Mouse (Mus musculus) right cerebral cortex, postnatal 10 days (tissue): Measurements from ENCODE around the gene Phf3.

Experiments
- DNase-seq, 2 experiments: peaks; one replicate each; pipeline ENCODE4 v3.0.0; 2021; ENCODE audit warnings: low spot score in 2 of 2

Gene Phf3

GRCm38 (mm10) chr1:30832778-30833177, 40.9 kb downstream of the Phf3 start:
- no peak for DNase-seq

- DNase-seq, result no peak
Observed at GRCm38 (mm10) chr1:30819414-30819813, 54.3 kb downstream of the Phf3 start.

- no peak for DNase-seq
Observed at GRCm38 (mm10) chr1:30815609-30816008, 58.1 kb downstream of the Phf3 start.

GRCm38 (mm10) chr1:30814987-30815386, 58.7 kb downstream of the Phf3 start:
- no peak for DNase-seq

GRCm38 (mm10) chr1:30808101-30808699, 65.5 kb downstream of the Phf3 start:
- no peak for DNase-seq

GRCm38 (mm10) chr1:30805688-30806285, 67.9 kb downstream of the Phf3 start:
- DNase-seq, result no peak

- DNase-seq, result no peak
Observed at GRCm38 (mm10) chr1:30804919-30805318, 68.8 kb downstream of the Phf3 start.

GRCm38 (mm10) chr1:30801911-30802310, 71.8 kb downstream of the Phf3 start:
- DNase-seq, result no peak

GRCm38 (mm10) chr1:30799277-30799834, 74.4 kb downstream of the Phf3 start:
- DNase-seq, result no peak

GRCm38 (mm10) chr1:30794606-30795005, 79.1 kb downstream of the Phf3 start:
- DNase-seq, result no peak

GRCm38 (mm10) chr1:30793357-30793883, 80.3 kb downstream of the Phf3 start:
- no peak for DNase-seq

- DNase-seq, result no peak
Observed at GRCm38 (mm10) chr1:30792935-30793334, 80.8 kb downstream of the Phf3 start.

- DNase-seq, result no peak
Observed at GRCm38 (mm10) chr1:30790220-30790619, 83.5 kb downstream of the Phf3 start.

- DNase-seq, result peak in 1 of 2 experiments; percentile 11
Observed at GRCm38 (mm10) chr1:30789689-30790088, 84.0 kb downstream of the Phf3 start.

- DNase-seq, result peak in 1 of 2 experiments; percentile 15
Observed at GRCm38 (mm10) chr1:30789001-30789400, 84.7 kb downstream of the Phf3 start.

GRCm38 (mm10) chr1:30786583-30786982, 87.1 kb downstream of the Phf3 start:
- peak in 1 of 2 experiments; percentile 11 for DNase-seq

GRCm38 (mm10) chr1:30783741-30784140, 90.0 kb downstream of the Phf3 start:
- DNase-seq, result no peak

GRCm38 (mm10) chr1:30780293-30780692, 93.4 kb downstream of the Phf3 start:
- no peak for DNase-seq

GRCm38 (mm10) chr1:30779562-30779961, 94.2 kb downstream of the Phf3 start:
- DNase-seq, result no peak

GRCm38 (mm10) chr1:30778374-30779005, 95.2 kb downstream of the Phf3 start:
- DNase-seq, result no peak

GRCm38 (mm10) chr1:30776196-30776595, 97.5 kb downstream of the Phf3 start:
- DNase-seq, result no peak

- DNase-seq, result no peak
Observed at GRCm38 (mm10) chr1:30773662-30774061, 100.1 kb downstream of the Phf3 start.

GRCm38 (mm10) chr1:30772851-30773250, 100.9 kb downstream of the Phf3 start:
- DNase-seq, result no peak
